Mouse (Mus musculus) T-cell, adult 2 months (primary cell): Measurements from ENCODE around the gene Agpat1.

Experiments used
- DNase-seq: peaks from one replicate; pipeline ENCODE4 v3.0.0; 2022; ENCODE audit warnings: low spot score

The Agpat1 gene

DNA sequence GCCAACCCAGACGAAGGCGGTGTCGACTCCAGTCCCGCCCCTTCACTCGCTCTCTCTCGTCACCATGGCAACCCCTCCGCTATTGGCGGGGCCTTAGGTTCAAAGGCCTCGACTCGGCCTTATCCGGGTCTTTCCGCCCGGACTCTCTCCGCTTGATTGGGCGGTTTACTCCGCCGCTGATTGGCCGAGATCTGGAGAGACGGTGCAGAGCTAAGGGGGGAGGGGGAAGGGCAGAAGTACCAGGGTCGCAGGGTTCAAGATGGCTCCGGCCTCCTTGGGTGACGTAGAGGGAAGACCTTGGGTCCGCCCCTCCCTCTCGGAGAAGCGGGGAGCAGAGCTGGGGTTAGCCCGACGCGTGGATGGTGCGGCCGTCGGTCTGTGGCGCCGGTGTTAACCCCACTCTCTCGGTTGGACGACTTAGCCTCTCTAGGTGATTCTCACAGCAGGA is at the start of gene Agpat1:
TSS of gene Agpat1 (plus strand) at position 202 of the 448 bp plus-strand sequence.
- peak; percentile 98 for DNase-seq

DNA sequence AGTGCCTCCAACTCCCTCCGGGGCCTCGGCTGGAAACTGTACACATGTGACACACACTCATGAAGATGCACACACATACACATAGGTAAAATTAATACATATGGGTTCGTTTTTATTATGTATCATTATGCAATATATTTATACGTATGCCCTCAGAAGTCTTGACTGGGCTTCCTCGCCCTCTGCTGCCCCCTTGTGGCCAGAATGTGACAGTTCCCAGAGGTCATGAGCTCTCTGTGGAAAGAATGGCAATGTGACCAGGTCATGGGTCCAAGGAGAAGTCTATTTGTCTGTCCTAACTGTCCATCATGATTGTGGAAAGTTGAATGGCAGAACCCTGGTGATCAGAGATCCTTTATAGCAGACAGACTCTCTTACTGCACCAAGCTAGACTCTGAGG is 48.6 kb upstream of the Agpat1 start:
- peak; percentile 65 for DNase-seq

GRCm38 (mm10) chr17:34556406-34556805 is 47.7 kb upstream of the Agpat1 start:
- no peak for DNase-seq

GRCm38 (mm10) chr17:34557411-34557810 is 46.7 kb upstream of the Agpat1 start:
- no peak for DNase-seq

GRCm38 (mm10) chr17:34559116-34559515 is 44.9 kb upstream of the Agpat1 start:
- DNase-seq: no peak

- no peak for DNase-seq
Measured at GRCm38 (mm10) chr17:34559895-34560294, 44.2 kb upstream of the Agpat1 start.

GRCm38 (mm10) chr17:34560438-34560837 is 43.6 kb upstream of the Agpat1 start:
- no peak for DNase-seq

GRCm38 (mm10) chr17:34561200-34561599 is 42.9 kb upstream of the Agpat1 start:
- no peak for DNase-seq

GRCm38 (mm10) chr17:34562595-34562994 is 41.5 kb upstream of the Agpat1 start:
- DNase-seq: no peak

GRCm38 (mm10) chr17:34563354-34563753 is 40.7 kb upstream of the Agpat1 start:
- DNase-seq: no peak

GRCm38 (mm10) chr17:34564003-34564421 is 40.0 kb upstream of the Agpat1 start, which contains the start of gene Notch4:
TSS of gene Notch4 (plus strand) at chr17:34564268.
- no peak for DNase-seq

GRCm38 (mm10) chr17:34564796-34565195 is 39.3 kb upstream of the Agpat1 start:
- DNase-seq: no peak

DNA sequence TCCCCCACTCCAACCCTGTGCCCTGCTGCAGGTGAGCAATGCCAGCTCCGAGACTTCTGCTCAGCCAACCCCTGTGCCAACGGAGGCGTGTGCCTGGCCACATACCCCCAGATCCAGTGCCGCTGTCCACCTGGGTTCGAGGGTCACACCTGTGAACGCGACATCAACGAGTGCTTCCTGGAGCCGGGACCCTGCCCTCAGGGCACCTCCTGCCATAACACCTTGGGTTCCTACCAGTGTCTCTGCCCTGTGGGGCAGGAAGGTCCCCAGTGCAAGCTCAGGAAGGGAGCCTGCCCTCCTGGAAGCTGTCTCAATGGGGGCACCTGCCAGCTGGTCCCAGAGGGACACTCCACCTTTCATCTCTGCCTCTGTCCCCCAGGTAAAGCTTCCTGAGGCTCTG is 36.8 kb upstream of the Agpat1 start:
- DNase-seq: no peak

GRCm38 (mm10) chr17:34568421-34568820 is 35.6 kb upstream of the Agpat1 start:
- no peak for DNase-seq

- no peak for DNase-seq
Measured at GRCm38 (mm10) chr17:34569919-34570318, 34.1 kb upstream of the Agpat1 start.

- DNase-seq: peak; percentile 49
Measured at GRCm38 (mm10) chr17:34571875-34572274, 32.2 kb upstream of the Agpat1 start.

DNA sequence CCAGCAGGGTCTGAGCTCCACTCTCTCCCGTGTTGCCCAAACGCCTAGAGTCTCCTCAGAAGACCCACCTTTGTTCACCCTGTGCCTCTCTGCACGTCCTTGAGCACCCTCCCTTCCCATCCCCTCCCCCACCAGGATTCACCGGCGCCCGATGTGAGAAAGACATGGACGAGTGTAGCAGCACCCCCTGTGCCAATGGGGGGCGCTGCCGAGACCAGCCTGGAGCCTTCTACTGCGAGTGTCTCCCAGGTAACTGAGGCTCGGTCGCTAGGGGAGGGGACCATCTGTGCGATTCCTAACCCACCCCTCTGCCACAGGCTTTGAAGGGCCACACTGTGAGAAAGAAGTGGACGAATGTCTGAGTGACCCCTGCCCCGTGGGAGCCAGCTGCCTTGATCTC is 31.7 kb upstream of the Agpat1 start:
- no peak for DNase-seq

- no peak for DNase-seq
Measured at GRCm38 (mm10) chr17:34576577-34576976, 27.5 kb upstream of the Agpat1 start.

- no peak for DNase-seq
Measured at GRCm38 (mm10) chr17:34578070-34578469, 26.0 kb upstream of the Agpat1 start.

- DNase-seq: no peak
Measured at GRCm38 (mm10) chr17:34582528-34582927, 21.5 kb upstream of the Agpat1 start.

DNA sequence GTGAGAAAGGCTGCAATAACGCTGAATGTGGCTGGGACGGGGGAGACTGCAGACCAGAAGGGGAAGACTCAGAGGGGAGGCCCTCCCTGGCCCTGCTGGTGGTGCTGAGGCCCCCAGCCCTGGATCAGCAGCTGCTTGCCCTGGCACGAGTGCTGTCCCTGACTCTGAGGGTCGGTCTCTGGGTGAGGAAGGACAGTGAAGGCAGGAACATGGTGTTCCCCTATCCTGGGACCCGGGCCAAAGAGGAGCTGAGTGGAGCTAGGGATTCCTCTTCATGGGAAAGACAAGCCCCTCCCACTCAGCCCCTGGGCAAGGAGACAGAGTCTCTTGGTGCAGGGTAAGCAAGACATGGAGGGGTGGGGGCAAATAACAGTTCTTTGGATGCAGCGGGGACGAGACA is 20.7 kb upstream of the Agpat1 start:
- no peak for DNase-seq

DNA sequence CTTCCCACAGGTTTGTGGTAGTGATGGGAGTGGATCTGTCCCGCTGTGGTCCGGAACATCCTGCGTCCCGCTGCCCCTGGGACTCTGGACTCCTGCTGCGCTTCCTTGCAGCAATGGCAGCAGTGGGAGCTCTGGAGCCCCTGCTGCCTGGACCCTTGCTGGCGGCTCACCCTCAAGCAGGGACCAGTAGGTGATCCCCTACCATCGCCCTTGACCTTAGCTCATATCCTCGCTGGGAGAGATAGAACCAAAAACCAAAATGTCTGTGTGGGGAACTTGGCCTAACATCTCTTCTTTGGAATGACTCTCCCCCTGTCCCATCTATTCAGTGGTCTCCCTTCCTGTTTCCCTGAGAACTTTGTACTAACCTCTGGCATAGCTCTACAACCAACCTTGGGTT is 20.2 kb upstream of the Agpat1 start:
- no peak for DNase-seq

DNA sequence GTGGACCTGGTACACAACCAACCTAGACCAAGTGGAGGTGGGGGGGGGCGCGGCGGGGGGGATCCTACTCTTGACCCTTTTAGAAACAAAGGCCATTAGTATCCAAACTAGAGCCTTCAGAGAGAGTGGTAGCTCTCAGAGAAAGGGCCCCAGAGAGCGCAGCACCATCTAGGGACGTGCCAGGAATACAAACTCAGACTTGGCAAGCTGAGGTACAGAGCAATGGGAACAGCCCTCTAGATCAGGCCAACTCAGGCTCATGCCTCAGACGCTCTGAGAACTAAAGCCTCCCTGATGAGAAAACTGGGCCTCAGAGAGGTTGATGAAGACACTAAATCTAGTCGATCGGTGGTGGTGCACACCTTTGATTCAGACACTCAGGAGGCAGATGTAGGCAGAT is 18.9 kb upstream of the Agpat1 start:
- DNase-seq: no peak

DNA sequence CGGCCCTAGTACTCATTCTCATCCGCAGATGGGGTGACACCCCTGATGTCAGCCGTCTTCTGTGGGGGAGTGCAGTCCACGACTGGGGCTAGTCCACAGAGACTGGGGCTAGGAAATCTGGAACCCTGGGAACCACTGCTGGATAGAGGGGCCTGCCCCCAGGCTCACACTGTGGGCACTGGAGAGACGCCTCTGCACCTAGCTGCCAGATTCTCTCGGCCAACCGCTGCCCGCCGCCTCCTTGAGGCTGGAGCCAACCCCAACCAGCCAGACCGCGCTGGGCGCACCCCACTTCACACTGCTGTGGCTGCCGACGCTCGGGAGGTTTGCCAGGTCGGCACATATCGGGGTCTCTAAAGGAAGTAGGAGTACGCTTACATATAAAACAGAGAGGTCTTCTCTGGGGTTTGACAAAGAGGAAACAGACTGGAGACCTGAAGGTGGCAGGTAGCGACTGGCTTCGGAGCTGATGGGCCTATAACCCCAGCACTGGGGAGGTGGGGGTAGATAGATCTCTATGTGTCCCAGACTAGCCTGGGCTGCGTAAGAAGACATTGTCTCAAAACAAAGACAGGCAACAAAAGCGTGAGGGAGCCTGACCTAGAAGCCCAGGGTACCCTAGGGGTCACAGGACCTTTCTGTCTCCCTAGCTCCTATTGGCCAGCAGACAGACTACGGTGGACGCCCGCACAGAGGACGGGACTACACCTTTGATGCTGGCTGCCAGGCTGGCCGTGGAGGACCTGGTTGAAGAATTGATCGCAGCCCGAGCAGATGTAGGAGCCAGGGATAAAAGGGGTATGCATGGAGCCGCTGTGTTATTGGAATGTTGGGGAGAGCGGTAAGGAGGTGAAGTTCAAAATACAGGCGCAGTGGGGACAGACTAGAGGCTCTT is 17.9 kb upstream of the Agpat1 start:
- no peak for DNase-seq
